In the genomic region with DNA sequence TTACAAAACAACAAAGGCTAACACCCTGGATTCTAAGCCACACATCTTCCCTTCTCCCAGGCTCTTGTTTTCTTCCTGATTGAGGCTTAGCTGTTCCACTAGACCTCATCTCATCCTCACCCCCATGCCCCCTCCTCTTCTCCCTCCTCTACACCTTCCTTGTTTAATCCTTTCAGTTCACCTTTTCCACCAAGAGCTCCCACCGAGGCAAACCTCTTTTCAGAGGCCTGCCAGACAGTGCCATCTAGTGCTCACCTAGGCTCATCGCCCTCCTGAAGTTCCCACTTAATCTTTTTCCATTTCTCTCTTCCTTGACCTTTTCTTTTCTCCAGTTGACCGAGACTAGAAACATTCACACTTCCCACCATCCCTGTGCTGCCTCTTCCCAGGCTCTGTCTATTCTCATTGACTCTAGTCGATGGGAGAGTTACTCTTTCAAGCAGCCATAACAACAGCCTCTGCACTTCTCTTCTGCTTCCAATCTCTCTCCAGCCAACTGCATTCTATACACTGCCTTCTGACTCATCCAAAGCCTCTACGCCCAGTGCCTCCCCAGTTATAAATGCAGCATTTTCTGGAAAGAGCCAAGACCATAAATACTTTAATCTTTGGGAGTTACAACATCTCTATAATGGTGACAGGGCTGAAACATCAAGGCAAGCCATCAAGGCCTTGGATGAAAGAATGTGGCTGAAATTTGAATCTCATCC, we compare ENCODE assay signal across 9 mouse cellular contexts. TPM values are rescaled to one million over a fixed set of nuclear protein-coding genes. Genes with fewer than 3 reads are reported as not detected.
DNase-seq lines count a peak whose midpoint lies in the region; ATAC-seq and TF ChIP-seq lines count a peak whose summit lies in the region.
"Had no signal": no experiment of that assay in that cellular context is flagged by ENCODE, and none has a peak within 500 bp of the region (broad histone marks: within the 10 kb centered on the region; RNA-seq: fewer than 3 reads in every experiment).

No protein-coding gene starts in this region.

- DNase-seq in hindbrain, embryonic 11.5 days (ENCODE audit: low spot score), result peak; percentile 45
- peak; percentile 66 to 67 for DNase-seq in B cell, adult 2 months
- DNase-seq in Patski (ENCODE audit: low read depth, low spot score), result no peak
- no peak for DNase-seq in layer of hippocampus, adult 9-10 months (ENCODE audit: low spot score)
- DNase-seq in left cerebral cortex, adult 11 months (ENCODE audit: low spot score), result no peak

- no peak overlapping the region for H3K27ac ChIP-seq in hindbrain, embryonic 11.5 days (ENCODE audit: low read depth, low read length)
- H3K27ac ChIP-seq in hindbrain, embryonic 12.5 days, result no peak overlapping the region
- H3K27ac ChIP-seq: stomach, embryonic 15.5 days had no signal

- POLR2A ChIA-PET in Patski (lab: Charles Lee), result no interaction called here

- H3K9ac ChIP-seq in hindbrain, embryonic 11.5 days (ENCODE audit: low read depth, low read length), result no peak overlapping the region
- no peak overlapping the region for H3K9ac ChIP-seq in hindbrain, embryonic 12.5 days
- H3K9ac ChIP-seq: stomach, embryonic 15.5 days had no signal

- peak; percentile 76 for TF ChIP-seq CTCF in Patski (IDR thresholded peaks at IDR 0.05)

- 35% methylated on average over 5 of the region's 5 CpGs for WGBS in hindbrain, embryonic 11.5 days
- 39% methylated on average over 5 of the region's 5 CpGs for WGBS in hindbrain, embryonic 12.5 days

- H3K4me3 ChIP-seq in hindbrain, embryonic 11.5 days (ENCODE audit: low read depth, low read length), result no peak overlapping the region
- H3K4me3 ChIP-seq in hindbrain, embryonic 12.5 days, result no peak overlapping the region
- H3K4me3 ChIP-seq: stomach, embryonic 15.5 days had no signal

- H3K27me3 ChIP-seq in hindbrain, embryonic 11.5 days (ENCODE audit: control insufficient read depth, insufficient read depth, low read length), result no peaks in the 10 kb centered on the region
- H3K27me3 ChIP-seq in hindbrain, embryonic 12.5 days, result no peaks in the 10 kb centered on the region
- H3K27me3 ChIP-seq in Patski, result peaks cover 16% of the 10 kb centered on the region
- H3K27me3 ChIP-seq: stomach, embryonic 15.5 days had no signal

- H3K4me1 ChIP-seq in hindbrain, embryonic 11.5 days (replicated peaks; ENCODE audit: control insufficient read depth, insufficient read depth, low read length), result no peaks in the 10 kb centered on the region
- H3K4me1 ChIP-seq in hindbrain, embryonic 12.5 days, result no peaks in the 10 kb centered on the region
- H3K4me1 ChIP-seq: stomach, embryonic 15.5 days had no signal

- in situ Hi-C loops in Patski (cut with MboI; ENCODE audit: low pct_unique_long_range_greater_than_20kb), result loop anchor here (10.0 kb wide), 1 partner anchor 209 kb away; a partner anchor contains a TSS

- no peaks in the 10 kb centered on the region for H3K9me3 ChIP-seq in hindbrain, embryonic 11.5 days (ENCODE audit: control insufficient read depth, low read length)
- H3K9me3 ChIP-seq in hindbrain, embryonic 12.5 days (replicated peaks), result 0 out of 2 replicates have a peak, but pooled peaks cover 5% of the 10 kb centered on the region

- CTCF ChIA-PET in Patski (lab: Charles Lee), result interaction anchor here (0.7 to 2.4 kb wide), 8 partner anchors 10 to 118 kb away, joined by 3 to 17 read pairs (median 4); no protein-coding TSS in a partner anchor

- no peak for ATAC-seq in hindbrain, embryonic 11.5 days (ENCODE audit: low FRiP score)
- ATAC-seq in hindbrain, embryonic 12.5 days (ENCODE audit: low FRiP score), result no peak
- no peak for ATAC-seq in Patski
- peak; percentile 46 to 47; a peak in 1 of 4 replicates for ATAC-seq in hematopoietic stem cell, adult 5-6 weeks (replicated peaks in 1 of 2; ENCODE audit: insufficient read depth in 1 of 2, low FRiP score in 2 of 2, low TSS enrichment in 1 of 2, low read depth in 1 of 2, poor library complexity in 2 of 2, severe bottlenecking in 2 of 2)
- peak; percentile 48; the same call in 1 of the 2 replicates for ATAC-seq in monocyte, adult 5-6 weeks (replicated peaks; ENCODE audit: insufficient number of reproducible peaks, low FRiP score, low TSS enrichment, poor library complexity, severe bottlenecking)

- no peaks in the 10 kb centered on the region for H3K36me3 ChIP-seq in hindbrain, embryonic 11.5 days (ENCODE audit: control insufficient read depth, insufficient read depth, low read length)
- H3K36me3 ChIP-seq in hindbrain, embryonic 12.5 days, result no peaks in the 10 kb centered on the region
- H3K36me3 ChIP-seq: stomach, embryonic 15.5 days had no signal

- no peak overlapping the region for H3K4me2 ChIP-seq in hindbrain, embryonic 11.5 days (replicated peaks; ENCODE audit: low read depth, low read length)
- H3K4me2 ChIP-seq in hindbrain, embryonic 12.5 days (replicated peaks), result no peak overlapping the region
- H3K4me2 ChIP-seq: stomach, embryonic 15.5 days had no signal

RNA-seq across cellular contexts. Expression of a gene that starts 43.9 kb away (rescaled TPM):
- 12.5 and 13.4 TPM in 2 replicates for polyA plus RNA-seq in hindbrain, embryonic 11.5 days (2014; fragmentation: Nextera tagmentation; extraction: Ambion mirVana)
- polyA plus RNA-seq in hindbrain, embryonic 12.5 days (2016; fragmentation: Nextera tagmentation; extraction: Ambion mirVana), result 11.6 and 12.9 TPM in 2 replicates
- polyA plus RNA-seq in Patski (2021), result 49.4 TPM
- 12.4 and 18.1 TPM in 2 replicates for total RNA-seq in hematopoietic stem cell, adult 5-6 weeks (2017)
- total RNA-seq in monocyte, adult 5-6 weeks (2017), result 32.2 to 38.7 TPM (median 38.0 TPM) in 3 replicates

Comparison
In these comparisons a context has a peak if more than half of its experiments do, and no peak if none do; other contexts are left out.
1. ATAC-seq: peak in hematopoietic stem cell, adult 5-6 weeks (2 of 2) and monocyte, adult 5-6 weeks (single experiment); none in hindbrain, embryonic 11.5 days (single experiment), hindbrain, embryonic 12.5 days (single experiment) and Patski (single experiment).
2. DNase-seq: peak in hindbrain, embryonic 11.5 days (single experiment) and B cell, adult 2 months (2 of 2); none in Patski (single experiment), layer of hippocampus, adult 9-10 months (single experiment) and left cerebral cortex, adult 11 months (single experiment).